Mouse (Mus musculus) bone marrow macrophage, adult 2 months (primary cell): ENCODE measurements around the gene Fgd3.

ENCODE experiments used
- CTCF ChIP-seq: IDR thresholded peaks from 2 replicates; pipeline ENCODE4 v1.5.1; 2012; ENCODE audit warnings: low read depth, mild to moderate bottlenecking, low read length, moderate library complexity
- POLR2A ChIP-seq: IDR thresholded peaks from 2 replicates; pipeline ENCODE4 v1.6.1; 2012; ENCODE audit warnings: mild to moderate bottlenecking, low read depth, low read length, borderline replicate concordance

DNA sequence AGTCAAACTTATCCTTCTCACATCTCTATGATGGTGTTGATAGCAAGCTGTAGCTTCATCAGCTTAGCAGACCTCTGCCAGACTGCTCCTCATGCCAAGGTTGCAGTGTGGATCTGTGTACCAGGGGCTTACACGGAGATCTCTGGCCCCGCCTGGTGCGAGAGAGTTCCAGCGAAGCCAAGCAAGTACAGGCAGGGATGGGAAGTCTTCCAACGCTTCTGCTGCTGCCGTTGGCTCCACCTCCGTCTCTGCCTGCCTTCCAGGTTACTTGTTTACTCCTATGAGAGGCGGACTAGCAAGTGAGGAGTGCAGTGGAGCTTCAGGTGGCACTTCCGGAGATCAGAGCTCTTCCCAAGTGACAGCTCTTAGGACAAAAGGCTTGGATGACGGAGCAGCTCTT lies 95.8 kb downstream of the Fgd3 start:
- TF ChIP-seq CTCF: no peak
- TF ChIP-seq POLR2A: no peak
